In the genomic region with DNA sequence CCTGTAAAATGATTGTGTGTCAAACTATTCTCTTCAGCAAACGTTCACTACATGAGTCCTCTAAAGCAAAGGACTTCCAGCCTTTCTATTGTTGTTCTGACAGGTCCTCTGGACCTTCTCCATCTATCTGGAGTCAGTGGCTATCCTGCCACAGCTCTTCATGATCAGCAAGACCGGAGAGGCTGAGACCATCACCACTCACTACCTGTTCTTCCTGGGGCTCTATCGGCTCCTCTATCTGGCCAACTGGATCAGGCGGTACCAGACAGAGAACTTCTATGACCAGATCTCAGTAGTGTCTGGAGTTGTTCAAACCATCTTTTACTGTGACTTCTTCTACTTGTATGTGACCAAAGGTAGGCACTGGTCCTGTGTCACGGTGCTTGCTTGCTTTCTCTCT, we compare ENCODE assay signal across 15 mouse cellular contexts. TPM values are rescaled to one million over a fixed set of nuclear protein-coding genes. Genes with fewer than 3 reads are reported as not detected.
"Had no signal": no experiment of that assay in that cellular context is flagged by ENCODE, and none has a peak within 500 bp of the region (broad histone marks: within the 10 kb centered on the region; RNA-seq: fewer than 3 reads in every experiment).

No protein-coding gene starts in this region.

- H3K9me3 ChIP-seq: limb, embryonic 13.5 days; liver, embryonic 15.5 days; midbrain, embryonic 10.5 days; neural tube, embryonic 12.5 days had no signal

- H3K4me3 ChIP-seq: layer of hippocampus, adult 2 months; limb, embryonic 13.5 days; liver, embryonic 15.5 days; midbrain, embryonic 10.5 days; neural tube, embryonic 12.5 days had no signal

- H3K4me1 ChIP-seq: midbrain, embryonic 10.5 days; neural tube, embryonic 12.5 days had no signal

- H3K4me2 ChIP-seq: limb, embryonic 13.5 days; liver, embryonic 11.5 days; liver, embryonic 15.5 days; neural tube, embryonic 12.5 days had no signal

- ATAC-seq: lung, postnatal 0 days had no signal

- DNase-seq: kidney, postnatal 4 days; lung, adult 2 months; lung, postnatal 36 days; midbrain, embryonic 14.5 days; thymus, adult 2 months; thymus, postnatal 36 days had no signal

- H3K27me3 ChIP-seq: limb, embryonic 13.5 days; liver, embryonic 15.5 days; neural tube, embryonic 12.5 days had no signal

- H3K27ac ChIP-seq: layer of hippocampus, adult 2 months; limb, embryonic 13.5 days; liver, embryonic 15.5 days; midbrain, embryonic 10.5 days; neural tube, embryonic 12.5 days; stomach, postnatal 0 days had no signal

- H3K9ac ChIP-seq: limb, embryonic 13.5 days; liver, embryonic 15.5 days; neural tube, embryonic 12.5 days had no signal

RNA-seq across cellular contexts. Expression of a gene that starts 20.5 kb away (rescaled TPM):
- polyA plus RNA-seq: kidney, embryonic 14.5 days; limb, embryonic 13.5 days; liver, embryonic 11.5 days; liver, embryonic 15.5 days; lung, adult 2 months; lung, postnatal 0 days; midbrain, embryonic 14.5 days; neural tube, embryonic 12.5 days; stomach, postnatal 0 days; thymus, adult 2 months had no signal
